Mouse (Mus musculus) kidney, adult 2 months (tissue): ENCODE results near the gene Il12rb1. TPM values are rescaled to one million over a fixed set of nuclear protein-coding genes. Genes with fewer than 3 reads are reported as not detected.

ENCODE experiments used
- DNase-seq: peaks from one replicate; pipeline ENCODE4 v3.0.0; 2021
- H3K27ac ChIP-seq: fragments of 200-500 bp; 2 replicates; pipeline ENCODE4 v1.5.1; 2012; ENCODE audit warnings: low read depth, low read length, control low read depth, inconsistent platforms; ENCODE audit not compliant: insufficient read depth
- H3K27me3 ChIP-seq: fragments of 200-500 bp; replicated peaks from 2 replicates; pipeline ENCODE4 v1.6.1; 2012; ENCODE audit warnings: mild to moderate bottlenecking, moderate library complexity, low read length, inconsistent platforms; ENCODE audit not compliant: control insufficient read depth, insufficient read depth
- H3K36me3 ChIP-seq: fragments of 200-500 bp; 2 replicates; pipeline ENCODE4 v1.6.1; 2012; ENCODE audit warnings: mild to moderate bottlenecking, moderate library complexity, low read length, inconsistent platforms; ENCODE audit not compliant: control insufficient read depth, insufficient read depth
- H3K4me1 ChIP-seq: fragments of 200-500 bp; 2 replicates; pipeline ENCODE4 v1.6.1; 2011; ENCODE audit warnings: low read length; ENCODE audit not compliant: control insufficient read depth, insufficient read depth
- H3K4me3 ChIP-seq: fragments of 200-500 bp; 2 replicates; pipeline ENCODE4 v1.5.1; 2011; ENCODE audit warnings: mild to moderate bottlenecking, low read depth, low read length, control low read depth; ENCODE audit not compliant: insufficient read depth
- CTCF ChIP-seq: fragments of 200-500 bp; conservative IDR thresholded peaks from 2 replicates; pipeline ENCODE4 v1.5.1; 2011; ENCODE audit warnings: low read depth, mild to moderate bottlenecking, control low read depth, low read length, moderate library complexity, mixed read lengths; ENCODE audit not compliant: insufficient read depth, insufficient read length
- POLR2A ChIP-seq: fragments of 200-500 bp; IDR thresholded peaks from one replicate; pipeline ENCODE4 v1.6.1; 2011; ENCODE audit warnings: low read depth, low read length, control low read depth
- WGBS: fragments of 180-500 bp; shearing (Covaris S2); methylation state at CpG from one replicate; pipeline ENCODE4 v1.1.7; 2018; 5-methylcytosine and 5-hydroxymethylcytosine counted together
- polyA plus RNA-seq: library from polyadenylated mRNA; depleted of rRNA; stranded (reverse); fragments of >200 nt; gene quantifications from 2 replicates; pipeline ENCODE4 v1.2.3, GENCODE M21; 2012

Gene Il12rb1
- polyA plus RNA-seq, 1 experiment: 0.42 TPM

GRCm38 (mm10) chr8:70834071-70834470, 25.8 kb downstream of the Il12rb1 start:
- H3K4me1 ChIP-seq: peaks cover 8% of the 10 kb centered on the region
- H3K27ac ChIP-seq: no peak overlapping the region
- no peak for DNase-seq
- 98% methylated on average over 3 of the region's 3 CpGs for WGBS
- TF ChIP-seq POLR2A: no peak
- TF ChIP-seq CTCF: no peak
- H3K4me3 ChIP-seq: no peak overlapping the region
- no peaks in the 10 kb centered on the region for H3K27me3 ChIP-seq
- H3K36me3 ChIP-seq: no peaks in the 10 kb centered on the region

GRCm38 (mm10) chr8:70836666-70837065, 28.4 kb downstream of the Il12rb1 start:
- Histone ChIP-seq H3K36me3 (no peaks in the 10 kb centered on the region), H3K4me1 (peaks cover 11% of the 10 kb centered on the region), H3K4me3 (no peak overlapping the region), H3K27ac (no peak overlapping the region), H3K27me3 (no peaks in the 10 kb centered on the region)
- 85% methylated on average over 12 of the region's 12 CpGs for WGBS
- no peak for DNase-seq
- TF ChIP-seq CTCF: no peak
- no peak for TF ChIP-seq POLR2A

- peaks cover 7% of the 10 kb centered on the region for H3K4me1 ChIP-seq
- H3K27ac ChIP-seq: peak overlapping the region; percentile 87
- TF ChIP-seq CTCF (no peak), POLR2A (no peak)
- H3K36me3 ChIP-seq: no peaks in the 10 kb centered on the region
- peak; percentile 34 for DNase-seq
- H3K4me3 ChIP-seq: peak overlapping the region; percentile 70
- WGBS: 3% methylated on average over 66 of the region's 66 CpGs
- no peaks in the 10 kb centered on the region for H3K27me3 ChIP-seq
Measured at GRCm38 (mm10) chr8:70838654-70839407, 30.6 kb downstream of the Il12rb1 start.

GRCm38 (mm10) chr8:70839408-70840351, 31.4 kb downstream of the Il12rb1 start, which contains the start of gene Arrdc2:
TSS of gene Arrdc2 (minus strand) at chr8:70839720.
- peak; percentile 100 for DNase-seq
- Histone ChIP-seq H3K4me3 (peak within 1 kb of the TSS; percentile 70), H3K36me3 (no peaks in the 10 kb centered on the region), H3K27me3 (no peaks in the 10 kb centered on the region), H3K4me1 (peaks cover 3% of the 10 kb centered on the region; the same call in 1 of the 2 replicates), H3K27ac (peak within 1 kb of the TSS; percentile 87)
- TF ChIP-seq CTCF: no peak
- TF ChIP-seq POLR2A: peak; percentile 99
- 2% methylated on average over 55 of the region's 55 CpGs for WGBS

- 26% methylated on average over 10 of the region's 10 CpGs for whole genome bisulfite sequencing
- H3K4me3 ChIP-seq: no peak overlapping the region
- TF ChIP-seq CTCF (no peak), POLR2A (no peak)
- peak; percentile 88 for DNase-seq
- H3K27ac ChIP-seq: peak overlapping the region; percentile 60; the same call in 1 of the 2 replicates
- H3K4me1 ChIP-seq: peaks cover 3% of the 10 kb centered on the region; the same call in 1 of the 2 replicates
- no peaks in the 10 kb centered on the region for H3K36me3 ChIP-seq
- no peaks in the 10 kb centered on the region for H3K27me3 ChIP-seq
Measured at GRCm38 (mm10) chr8:70840590-70840989, 32.3 kb downstream of the Il12rb1 start.

- DNase-seq: peak; percentile 93
- whole genome bisulfite sequencing: 33% methylated on average over 22 of the region's 22 CpGs
- Histone ChIP-seq H3K27ac (peak overlapping the region; percentile 60; the same call in 1 of the 2 replicates), H3K36me3 (no peaks in the 10 kb centered on the region), H3K4me1 (peaks cover 3% of the 10 kb centered on the region; the same call in 1 of the 2 replicates), H3K27me3 (no peaks in the 10 kb centered on the region), H3K4me3 (no peak overlapping the region)
- TF ChIP-seq POLR2A (no peak), CTCF (peak; percentile 94)
Measured at GRCm38 (mm10) chr8:70841147-70842072, 33.2 kb downstream of the Il12rb1 start.
